Mouse (Mus musculus): ENCODE data around the gene Atp8b5. TPM values are rescaled to one million over a fixed set of nuclear protein-coding genes. Genes with fewer than 3 reads are reported as not detected.

Gene Atp8b5
- total and polyA plus RNA-seq, 2 experiments from 2014 or later: 0.11 TPM; not detected in 1

GRCm38 (mm10) chr4:43404697-43405096 lies 137.7 kb downstream of the Atp8b5 start:
- no peak for ATAC-seq (ENCODE audit: insufficient read depth, low read depth)
- Histone ChIP-seq H3K4me1 (ENCODE audit: control insufficient read depth, insufficient read depth) (peaks cover 43% of the 10 kb centered on the region), H3K4me3 (ENCODE audit: low read depth, low read length) (no peak overlapping the region), H3K27ac (ENCODE audit: low read depth) (peak overlapping the region; percentile 87), H3K9ac (replicated peaks; ENCODE audit: low read depth, low read length) (no peak overlapping the region), H3K27me3 (ENCODE audit: control insufficient read depth, insufficient read depth, low read length) (no peaks in the 10 kb centered on the region), H3K9me3 (replicated peaks; ENCODE audit: control insufficient read depth, low read length) (no peaks in the 10 kb centered on the region), H3K36me3 (replicated peaks; ENCODE audit: control insufficient read depth, insufficient read depth, low read length) (no peaks in the 10 kb centered on the region), H3K4me2 (ENCODE audit: low read depth, low read length) (no peak overlapping the region)
- no peak for DNase-seq (ENCODE audit: low spot score)
- WGBS: 89% methylated on average over 10 of the region's 10 CpGs
- TF ChIP-seq CTCF (IDR thresholded peaks at IDR 0.05; ENCODE audit: low read depth): no peak
- TF ChIP-seq EP300 (IDR thresholded peaks at IDR 0.05; ENCODE audit: low read depth): no peak

- Histone ChIP-seq H3K4me2 (ENCODE audit: low read depth, low read length) (peak overlapping the region; percentile 62), H3K9ac (replicated peaks; ENCODE audit: low read depth, low read length) (peak overlapping the region; percentile 56), H3K9me3 (replicated peaks; ENCODE audit: control insufficient read depth, low read length) (no peaks in the 10 kb centered on the region), H3K4me1 (ENCODE audit: control insufficient read depth, insufficient read depth) (peaks cover 26% of the 10 kb centered on the region), H3K27me3 (ENCODE audit: control insufficient read depth, insufficient read depth, low read length) (no peaks in the 10 kb centered on the region), H3K36me3 (replicated peaks; ENCODE audit: control insufficient read depth, insufficient read depth, low read length) (no peaks in the 10 kb centered on the region), H3K4me3 (ENCODE audit: low read depth, low read length) (peak overlapping the region; percentile 44), H3K27ac (ENCODE audit: low read depth) (peak overlapping the region; percentile 87)
- TF ChIP-seq CTCF (IDR thresholded peaks at IDR 0.05; ENCODE audit: low read depth) (peak; percentile 70), EP300 (IDR thresholded peaks at IDR 0.05; ENCODE audit: low read depth) (peak; percentile 77)
- ATAC-seq (ENCODE audit: insufficient read depth, low read depth) (peak; percentile 95), DNase-seq (ENCODE audit: low spot score) (peak; percentile 98)
- 2% methylated on average over 26 of the region's 28 CpGs for WGBS
Observed at GRCm38 (mm10) chr4:43406162-43406971, 139.4 kb downstream of the Atp8b5 start.

DNA sequence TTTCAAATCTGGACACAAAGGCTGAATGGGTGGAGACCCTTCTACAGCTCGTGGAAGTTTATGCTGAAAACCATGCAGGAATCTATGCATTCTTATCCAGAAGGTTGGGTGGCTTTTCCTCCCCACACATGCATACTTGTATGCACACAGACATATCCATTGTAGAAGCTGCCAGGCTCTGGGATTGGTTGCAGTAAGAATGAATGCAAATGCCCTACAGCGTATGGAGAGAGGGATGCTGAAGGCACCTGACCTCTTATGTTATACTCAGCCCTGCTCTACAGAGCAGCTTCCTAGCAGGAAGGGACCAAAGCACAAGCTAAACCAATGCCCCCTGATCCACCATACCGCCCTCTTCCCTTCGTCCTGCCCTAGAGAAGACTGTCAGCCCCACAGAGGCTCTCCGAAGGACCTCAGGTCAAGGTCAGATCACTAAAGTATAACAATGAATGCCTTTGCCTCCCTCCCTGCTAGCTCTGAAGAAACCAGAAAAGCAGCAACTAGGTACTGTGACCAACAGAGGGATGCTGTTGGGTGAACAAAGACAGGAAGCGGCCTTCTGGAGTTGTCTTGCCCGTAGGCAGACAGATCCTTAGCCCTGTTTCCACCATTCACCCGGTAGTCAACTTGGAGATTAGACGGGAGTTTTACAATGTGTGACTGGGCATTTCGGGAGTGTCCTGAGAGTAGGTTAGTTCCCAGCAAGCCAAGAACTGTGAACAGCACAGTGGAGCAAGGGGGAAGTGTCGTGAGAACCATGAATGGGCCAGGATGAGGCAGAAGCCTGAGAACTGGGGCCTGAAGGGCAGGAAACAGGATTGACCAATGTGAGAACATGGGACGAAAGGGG lies 140.3 kb downstream of the Atp8b5 start:
- H3K4me3 ChIP-seq (ENCODE audit: low read depth, low read length): peak overlapping the region; percentile 44
- peak overlapping the region; percentile 56 for H3K9ac ChIP-seq (replicated peaks; ENCODE audit: low read depth, low read length)
- no peaks in the 10 kb centered on the region for H3K27me3 ChIP-seq (ENCODE audit: control insufficient read depth, insufficient read depth, low read length)
- WGBS: 55% methylated on average over 12 of the region's 12 CpGs
- no peaks in the 10 kb centered on the region for H3K36me3 ChIP-seq (replicated peaks; ENCODE audit: control insufficient read depth, insufficient read depth, low read length)
- H3K4me2 ChIP-seq (ENCODE audit: low read depth, low read length): peak overlapping the region; percentile 62
- ATAC-seq (ENCODE audit: insufficient read depth, low read depth) (no peak), DNase-seq (ENCODE audit: low spot score) (no peak)
- TF ChIP-seq EP300 (IDR thresholded peaks at IDR 0.05; ENCODE audit: low read depth) (no peak), CTCF (IDR thresholded peaks at IDR 0.05; ENCODE audit: low read depth) (no peak)
- no peaks in the 10 kb centered on the region for H3K9me3 ChIP-seq (replicated peaks; ENCODE audit: control insufficient read depth, low read length)
- H3K27ac ChIP-seq (ENCODE audit: low read depth): peak overlapping the region; percentile 87
- H3K4me1 ChIP-seq (ENCODE audit: control insufficient read depth, insufficient read depth): peaks cover 18% of the 10 kb centered on the region; the same call in 1 of the 2 replicates

- H3K27me3 ChIP-seq (ENCODE audit: control insufficient read depth, insufficient read depth, low read length): no peaks in the 10 kb centered on the region
- H3K9ac ChIP-seq (replicated peaks; ENCODE audit: low read depth, low read length): no peak overlapping the region
- peaks cover 17% of the 10 kb centered on the region for H3K4me1 ChIP-seq (ENCODE audit: control insufficient read depth, insufficient read depth)
- H3K27ac ChIP-seq (ENCODE audit: low read depth): no peak overlapping the region
- no peak for DNase-seq (ENCODE audit: low spot score)
- no peak for ATAC-seq (ENCODE audit: insufficient read depth, low read depth)
- 87% methylated on average over 14 of the region's 14 CpGs for WGBS
- TF ChIP-seq CTCF (IDR thresholded peaks at IDR 0.05; ENCODE audit: low read depth) (no peak), EP300 (IDR thresholded peaks at IDR 0.05; ENCODE audit: low read depth) (no peak)
- no peak overlapping the region for H3K4me3 ChIP-seq (ENCODE audit: low read depth, low read length)
- H3K4me2 ChIP-seq (ENCODE audit: low read depth, low read length): no peak overlapping the region
- peaks cover 25% of the 10 kb centered on the region for H3K36me3 ChIP-seq (replicated peaks; ENCODE audit: control insufficient read depth, insufficient read depth, low read length)
- H3K9me3 ChIP-seq (replicated peaks; ENCODE audit: control insufficient read depth, low read length): no peaks in the 10 kb centered on the region
Observed at GRCm38 (mm10) chr4:43414761-43415160, 147.8 kb downstream of the Atp8b5 start.

GRCm38 (mm10) chr4:43415221-43416070 lies 148.5 kb downstream of the Atp8b5 start:
- Histone ChIP-seq H3K9ac (replicated peaks; ENCODE audit: low read depth, low read length) (no peak overlapping the region), H3K4me2 (ENCODE audit: low read depth, low read length) (no peak overlapping the region), H3K27ac (ENCODE audit: low read depth) (no peak overlapping the region), H3K4me3 (ENCODE audit: low read depth, low read length) (no peak overlapping the region), H3K27me3 (ENCODE audit: control insufficient read depth, insufficient read depth, low read length) (no peaks in the 10 kb centered on the region), H3K4me1 (ENCODE audit: control insufficient read depth, insufficient read depth) (peaks cover 17% of the 10 kb centered on the region), H3K9me3 (replicated peaks; ENCODE audit: control insufficient read depth, low read length) (no peaks in the 10 kb centered on the region), H3K36me3 (replicated peaks; ENCODE audit: control insufficient read depth, insufficient read depth, low read length) (peaks cover 25% of the 10 kb centered on the region)
- no peak for DNase-seq (ENCODE audit: low spot score)
- no peak for ATAC-seq (ENCODE audit: insufficient read depth, low read depth)
- TF ChIP-seq EP300 (IDR thresholded peaks at IDR 0.05; ENCODE audit: low read depth) (no peak), CTCF (IDR thresholded peaks at IDR 0.05; ENCODE audit: low read depth) (no peak)
- 79% methylated on average over 29 of the region's 29 CpGs for WGBS

All from heart, postnatal 0 days (tissue).